Mouse (Mus musculus) olfactory bulb, adult 2 months (tissue): ENCODE measurements at regions not wholly inside any gene's neighbourhood (a gene's known extent, or its start where the extent isn't known, plus 50 kb on each side); places are given as distances from the start of the nearest gene placed in this dataset.

ENCODE experiments used
- H3K27ac ChIP-seq: fragments of 200-500 bp; 2 replicates; pipeline ENCODE4 v1.5.1; 2012; ENCODE audit warnings: low read depth, low read length; ENCODE audit not compliant: insufficient read depth
- H3K4me1 ChIP-seq: fragments of 200-500 bp; 2 replicates; pipeline ENCODE4 v1.6.1; 2012; ENCODE audit warnings: low read length; ENCODE audit not compliant: control insufficient read depth, insufficient read depth
- H3K4me3 ChIP-seq: fragments of 200-500 bp; 2 replicates; pipeline ENCODE4 v1.5.1; 2012; ENCODE audit warnings: mild to moderate bottlenecking, low read depth, low read length, moderate library complexity; ENCODE audit not compliant: insufficient read depth
- CTCF ChIP-seq: fragments of 200-500 bp; IDR thresholded peaks from 2 replicates; pipeline ENCODE4 v1.5.1; 2012; ENCODE audit warnings: low read depth, mild to moderate bottlenecking, low read length, moderate library complexity; ENCODE audit not compliant: insufficient read depth
- POLR2A ChIP-seq: fragments of 200-500 bp; IDR thresholded peaks from 2 replicates; pipeline ENCODE4 v1.6.1; 2012; ENCODE audit warnings: mild to moderate bottlenecking, low read depth, low read length, moderate library complexity; ENCODE audit not compliant: insufficient read depth
- WGBS: fragments of 180-500 bp; shearing (Covaris S2); methylation state at CpG from one replicate; pipeline ENCODE4 v1.1.7; 2018; 5-methylcytosine and 5-hydroxymethylcytosine counted together

GRCm38 (mm10) chr15:36898326-36898725 is 109.2 kb downstream of the Zfp706 start:
- 95% methylated on average over 6 of the region's 6 CpGs for WGBS

DNA sequence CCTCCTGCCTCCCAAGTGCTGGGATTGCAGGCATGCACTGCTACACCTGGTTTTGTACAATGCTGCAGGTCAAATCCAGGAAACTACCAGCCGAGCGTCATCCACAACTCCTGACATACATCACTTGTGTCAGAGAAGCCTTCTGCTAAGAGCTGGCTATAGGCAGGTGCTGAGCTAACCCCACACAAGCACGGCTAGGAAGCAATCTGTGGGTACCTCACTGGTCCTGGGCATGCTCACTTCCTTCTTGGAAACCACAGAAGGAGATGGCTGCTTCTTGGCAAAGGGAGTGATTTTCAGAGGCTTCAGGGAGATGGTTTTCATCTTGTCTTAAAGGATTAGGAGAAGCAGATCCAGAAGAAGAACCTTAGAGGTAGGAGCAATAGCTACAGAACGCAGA is 111.3 kb downstream of the Zfp706 start:
- WGBS, result 90% methylated on average over 4 of the region's 4 CpGs
- Histone ChIP-seq H3K4me1 (peaks cover 17% of the 10 kb centered on the region), H3K27ac (no peak overlapping the region), H3K4me3 (no peak overlapping the region)
- no peak for TF ChIP-seq CTCF
- no peak for TF ChIP-seq POLR2A

More at GRCm38 (mm10) chr15:36898326-36898725, 109.2 kb downstream of the Zfp706 start:
- Histone ChIP-seq H3K4me1 (peaks cover 25% of the 10 kb centered on the region), H3K27ac (no peak overlapping the region), H3K4me3 (no peak overlapping the region)
- no peak for TF ChIP-seq CTCF
- TF ChIP-seq POLR2A, result no peak

DNA sequence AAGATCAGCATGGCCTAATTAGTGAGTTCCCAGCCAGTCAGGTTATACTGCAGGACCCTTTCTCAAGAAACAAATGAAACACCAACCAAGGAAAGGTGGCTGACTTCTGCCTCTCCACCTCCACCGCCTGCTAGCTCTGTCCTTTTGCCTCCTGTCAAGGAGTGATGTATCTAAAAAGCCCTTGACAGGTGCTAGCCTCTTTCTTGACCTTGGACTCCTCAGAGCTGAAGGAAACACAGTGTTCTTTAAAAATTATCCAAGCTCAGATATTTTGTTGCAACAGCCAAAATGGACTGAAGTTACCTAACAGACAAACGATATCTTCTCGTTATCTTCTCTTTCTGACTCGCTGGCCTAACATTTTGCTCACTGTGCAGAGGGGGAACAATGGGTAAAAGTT is 112.5 kb downstream of the Zfp706 start:
- Histone ChIP-seq H3K4me1 (peaks cover 9% of the 10 kb centered on the region; the same call in 1 of the 2 replicates), H3K4me3 (no peak overlapping the region), H3K27ac (no peak overlapping the region)
- WGBS, result 92% methylated on average over 4 of the region's 4 CpGs
- TF ChIP-seq POLR2A, result no peak
- no peak for TF ChIP-seq CTCF

GRCm38 (mm10) chr15:36893407-36893969 is 114.1 kb downstream of the Zfp706 start:
- 76% methylated on average over 4 of the region's 4 CpGs for WGBS
- Histone ChIP-seq H3K27ac (no peak overlapping the region), H3K4me3 (no peak overlapping the region), H3K4me1 (peaks cover 6% of the 10 kb centered on the region; the same call in 1 of the 2 replicates)
- TF ChIP-seq POLR2A, result no peak
- TF ChIP-seq CTCF, result no peak

DNA sequence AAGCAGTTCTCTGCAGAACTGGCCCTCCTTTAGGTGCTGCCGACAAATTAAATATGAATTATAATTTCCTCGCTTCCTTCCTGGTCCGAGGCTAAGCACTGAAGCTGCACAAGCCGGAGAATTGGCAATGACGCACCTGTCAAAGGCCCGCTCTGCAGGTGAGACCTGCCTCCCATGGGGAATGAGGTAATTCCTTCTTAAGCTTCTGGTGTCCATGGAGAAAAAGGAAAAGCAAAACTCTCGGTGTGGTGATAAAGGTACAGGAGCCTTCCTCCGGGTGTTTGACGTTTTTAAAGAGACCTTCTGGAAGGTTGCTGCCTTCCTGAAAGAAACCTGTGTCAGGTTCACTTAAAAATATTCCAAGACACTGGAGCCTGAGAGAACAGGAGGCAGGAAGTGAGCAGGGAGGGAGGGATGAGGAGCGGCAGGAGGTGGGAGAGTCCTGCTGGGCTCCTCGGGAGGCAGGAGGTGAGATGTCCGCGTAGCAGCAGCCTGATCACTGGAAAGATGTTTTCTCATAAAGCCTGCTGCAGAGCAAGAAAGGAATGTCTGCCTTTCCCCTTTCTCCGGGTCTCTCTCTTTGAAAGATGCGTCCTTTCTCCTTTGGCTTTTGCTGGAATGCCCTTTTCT is 114.9 kb downstream of the Zfp706 start:
- H3K27ac ChIP-seq, result no peak overlapping the region
- 48% methylated on average over 15 of the region's 15 CpGs for WGBS
- TF ChIP-seq CTCF (no peak), POLR2A (no peak)
- H3K4me1 ChIP-seq, result peaks cover 6% of the 10 kb centered on the region; the same call in 1 of the 2 replicates
- H3K4me3 ChIP-seq, result no peak overlapping the region

- peaks cover 6% of the 10 kb centered on the region; the same call in 1 of the 2 replicates for H3K4me1 ChIP-seq
- no peak overlapping the region for H3K4me3 ChIP-seq
- H3K27ac ChIP-seq, result no peak overlapping the region
- WGBS, result 75% methylated on average over 12 of the region's 12 CpGs
- TF ChIP-seq CTCF (no peak), POLR2A (no peak)
These were observed 115.7 kb downstream of the Zfp706 start for GRCm38 (mm10) chr15:36891851-36892250.

DNA sequence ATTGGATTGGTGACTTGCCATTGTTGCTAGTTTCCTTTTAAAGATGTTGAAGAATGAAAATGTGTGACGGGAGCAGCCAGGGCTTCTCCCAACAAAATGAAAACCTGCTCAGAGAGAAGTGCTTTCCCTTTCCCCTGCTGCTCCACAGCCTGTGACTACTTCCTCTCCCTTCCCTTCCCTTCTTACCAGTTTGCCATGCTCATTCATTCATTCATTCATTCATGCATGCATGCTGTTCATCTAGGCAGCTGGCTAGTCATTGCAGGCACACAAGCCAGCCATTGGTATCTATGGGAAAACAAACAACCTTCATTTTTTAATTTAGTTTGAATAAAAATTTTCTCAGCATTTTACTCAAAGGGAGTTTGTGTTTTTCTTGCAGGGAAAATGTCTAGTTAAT is 116.3 kb downstream of the Zfp706 start:
- WGBS, result 72% methylated on average over 1 of the region's 1 CpGs
- TF ChIP-seq CTCF (no peak), POLR2A (no peak)

DNA sequence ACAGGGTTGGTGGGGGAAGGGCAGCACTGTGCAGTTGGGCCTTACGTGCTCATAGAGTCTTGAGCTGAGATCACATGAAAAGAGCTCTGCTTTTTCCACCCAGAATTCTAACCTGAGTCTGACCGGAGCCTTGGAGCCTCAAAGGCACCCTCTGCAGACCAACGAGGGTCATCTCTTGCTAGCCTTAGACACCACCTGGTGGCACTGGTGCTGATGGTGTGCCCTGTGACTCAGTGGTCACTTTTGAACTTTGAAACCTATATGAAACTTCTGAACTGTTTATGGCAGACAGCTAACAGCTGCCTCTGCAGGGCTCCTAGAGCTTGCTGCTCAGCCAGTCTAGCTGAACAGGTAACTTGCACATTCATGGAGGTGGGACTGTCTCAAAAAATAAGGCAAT is 118.5 kb downstream of the Zfp706 start:
- Histone ChIP-seq H3K4me1 (peaks cover 22% of the 10 kb centered on the region), H3K27ac (no peak overlapping the region), H3K4me3 (no peak overlapping the region)
- TF ChIP-seq CTCF (no peak), POLR2A (no peak)
- 79% methylated on average over 3 of the region's 3 CpGs for WGBS

More for the DNA sequence above, 116.3 kb downstream of the Zfp706 start:
- Histone ChIP-seq H3K27ac (no peak overlapping the region), H3K4me3 (no peak overlapping the region), H3K4me1 (peaks cover 6% of the 10 kb centered on the region; the same call in 1 of the 2 replicates)

DNA sequence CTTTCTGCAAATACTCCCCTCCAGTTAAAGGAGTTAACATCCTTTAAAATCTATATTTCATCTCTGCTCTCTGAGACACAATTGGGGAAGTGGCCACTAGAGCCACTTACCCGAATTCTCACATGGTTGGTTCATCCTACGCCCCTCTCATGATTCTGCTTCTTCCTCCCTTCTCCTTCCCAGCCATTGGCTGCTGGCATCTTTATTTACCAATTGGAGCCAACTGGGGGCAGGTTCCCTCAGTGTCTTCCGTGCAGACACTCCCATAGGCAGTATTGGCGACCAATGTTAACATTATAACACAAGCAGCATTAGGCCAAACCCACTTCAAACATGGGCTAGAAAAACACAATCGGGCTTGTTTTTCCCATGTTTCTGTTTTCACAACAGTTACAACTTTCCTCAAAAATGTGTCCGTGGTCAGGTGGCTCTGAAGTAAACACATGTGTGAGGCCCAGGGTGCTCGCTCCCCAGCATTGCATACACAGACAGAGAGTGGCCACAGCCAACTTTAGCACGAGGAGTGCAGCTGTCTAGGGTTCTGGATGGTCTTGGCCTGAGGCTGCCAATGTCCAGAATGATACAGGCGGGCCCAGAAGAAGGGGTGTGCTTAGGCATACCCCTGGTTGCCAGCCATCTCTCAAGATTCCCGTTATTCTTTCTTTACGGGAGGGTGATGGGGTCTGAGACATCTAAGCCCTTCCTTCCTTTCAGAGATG is 119.1 kb downstream of the Zfp706 start:
- H3K4me3 ChIP-seq, result no peak overlapping the region
- 89% methylated on average over 11 of the region's 11 CpGs for WGBS
- TF ChIP-seq POLR2A (no peak), CTCF (no peak)
- H3K4me1 ChIP-seq, result peaks cover 22% of the 10 kb centered on the region
- H3K27ac ChIP-seq, result no peak overlapping the region
